Mouse (Mus musculus): Measurements from ENCODE around the gene Rcn3.

DNA sequence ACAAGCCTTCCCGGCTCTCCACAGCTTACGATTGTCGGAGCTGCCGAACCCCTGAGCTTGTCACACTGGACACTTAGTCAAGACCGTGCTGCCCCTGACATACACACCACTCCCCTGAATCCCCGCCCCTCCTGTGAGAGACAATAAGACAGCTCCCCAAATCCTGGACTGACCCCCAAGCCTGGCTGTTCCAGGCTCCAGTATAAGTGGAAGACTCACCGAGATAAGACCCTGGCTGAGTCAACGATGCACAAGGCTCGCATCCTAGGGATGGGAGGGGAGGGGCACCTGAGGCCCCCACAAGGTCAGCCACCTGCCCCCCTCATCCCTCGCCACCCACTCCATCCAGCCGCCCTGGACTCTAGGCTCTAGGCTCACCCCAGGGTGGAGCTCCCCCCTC, 39.8 kb upstream of the Rcn3 start:
- TF ChIP-seq CTCF (IDR thresholded peaks at IDR 0.05; ENCODE audit: low read depth) (no peak), EP300 (IDR thresholded peaks at IDR 0.05; ENCODE audit: low read depth) (no peak)
